Mouse (Mus musculus): Measurements from ENCODE around the gene Olfr934. TPM values are rescaled to one million over a fixed set of nuclear protein-coding genes. Genes with fewer than 3 reads are reported as not detected.

Olfr934 gene
- not detected for total RNA-seq (2021)
- long read RNA-seq, experiment 1, result 0 reads
- long read RNA-seq, experiment 2, result 0 reads

DNA sequence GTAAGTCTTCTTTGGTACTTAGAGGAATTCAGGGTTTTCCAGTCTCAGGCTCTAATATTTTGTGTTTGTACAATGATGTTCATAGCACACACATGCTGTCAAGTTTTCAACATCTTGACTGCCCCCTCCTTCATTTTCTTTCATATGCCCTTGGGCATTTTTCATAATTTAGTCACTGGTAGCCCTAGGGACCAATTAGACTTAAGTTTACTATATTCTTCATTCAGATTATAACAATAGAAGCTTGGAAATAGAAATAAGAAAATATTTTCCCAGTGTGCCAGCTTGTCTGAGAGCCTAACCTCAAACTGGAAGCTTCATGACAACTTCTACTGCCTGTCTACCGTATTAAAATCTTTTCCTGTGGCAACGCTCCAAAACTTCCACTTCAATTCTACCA is at the start of gene Olfr934:
TSS of gene Olfr934 (minus strand) at position 101 of the 400 bp plus-strand sequence.
- DNase-seq, result no peak
- intact Hi-C loops (cut with DNase I; ENCODE audit: low total_unique reads), result no loop called here

DNA sequence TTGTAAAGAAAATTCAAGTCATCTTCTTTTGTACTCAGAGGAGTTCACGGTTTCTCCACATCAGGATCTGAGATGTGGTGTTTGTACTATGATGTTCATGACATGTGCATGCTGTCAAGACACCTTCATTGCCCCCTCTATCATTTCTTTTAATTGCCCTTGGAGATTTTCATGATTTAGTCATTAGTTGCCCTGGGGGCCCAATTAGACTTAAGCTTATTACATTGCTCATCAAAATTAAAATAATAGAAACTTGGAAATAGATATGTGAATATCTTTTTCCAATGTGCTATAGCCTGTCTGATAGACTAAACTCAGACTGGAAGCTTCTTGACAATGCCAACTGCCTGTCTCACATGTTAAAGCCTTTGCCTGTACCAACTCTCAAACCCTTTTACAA is 35.2 kb upstream of the Olfr934 start, which contains the start of gene Olfr146:
TSS of gene Olfr146 (minus strand) at position 101 of the 400 bp plus-strand sequence.
- intact Hi-C loops (cut with DNase I; ENCODE audit: low total_unique reads), result no loop called here
- DNase-seq, result no peak

DNA sequence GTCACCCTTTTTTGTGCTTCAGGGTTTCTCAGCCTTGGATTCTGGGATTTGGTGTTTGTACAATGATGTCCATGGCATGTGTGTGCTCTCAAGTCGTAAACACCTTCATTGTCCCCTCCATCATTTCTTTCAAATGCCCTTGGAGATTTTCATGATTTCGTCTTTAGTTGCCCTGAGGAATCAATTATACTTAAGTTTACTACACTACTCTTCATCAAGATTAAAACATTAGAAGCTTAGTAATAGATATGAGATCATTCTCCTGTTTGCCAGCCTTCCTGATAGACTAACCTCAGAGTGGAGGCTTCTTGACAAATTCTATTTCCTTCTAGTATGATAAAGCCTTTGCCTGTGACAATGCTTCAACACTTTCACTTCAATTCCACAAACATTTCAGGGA is 11.5 kb upstream of the Olfr934 start, which contains the start of gene Olfr935:
TSS of gene Olfr935 (minus strand) at position 101 of the 400 bp plus-strand sequence.
- no peak for DNase-seq
- intact Hi-C loops (cut with DNase I; ENCODE audit: low total_unique reads), result no loop called here

DNA sequence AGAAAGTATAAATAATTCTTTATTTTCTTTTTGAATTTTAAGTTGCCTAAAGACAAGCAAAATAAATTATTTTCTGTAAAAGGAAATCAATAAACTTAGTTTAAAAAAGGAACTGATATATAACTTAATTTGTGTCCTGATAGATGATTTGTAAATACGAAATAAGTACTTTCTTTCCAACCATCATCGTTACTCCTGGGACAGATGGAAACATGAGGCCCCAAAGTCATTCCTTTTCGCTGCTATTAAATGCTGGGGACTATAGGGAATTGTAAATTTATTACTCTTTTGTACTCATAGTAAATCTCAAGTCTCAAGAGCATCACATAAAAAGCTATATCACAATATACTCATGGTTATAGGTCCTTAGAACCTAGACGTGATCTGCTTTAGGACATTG is 16.1 kb downstream of the Olfr934 start, which contains the start of gene Olfr933:
TSS of gene Olfr933 (plus strand) at position 301 of the 400 bp plus-strand sequence.
- intact Hi-C loops (cut with DNase I; ENCODE audit: low total_unique reads), result no loop called here
- DNase-seq, result no peak

DNA sequence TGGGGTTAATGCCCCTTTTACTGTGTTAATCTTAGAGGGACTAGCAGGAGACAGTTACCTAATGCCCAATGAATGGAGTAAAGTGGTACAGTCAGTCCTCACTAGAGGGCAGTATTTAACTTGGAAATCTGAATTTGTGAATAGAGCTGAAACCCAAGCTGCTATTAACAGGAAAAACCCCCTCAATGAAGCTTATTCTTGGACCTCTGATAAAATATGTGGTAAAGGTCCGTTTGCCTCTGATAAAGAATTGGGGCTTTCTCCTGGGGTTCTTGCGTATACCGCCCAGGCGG is 34.0 kb downstream of the Olfr934 start:
- intact Hi-C loops (cut with DNase I; ENCODE audit: low total_unique reads), result no loop called here
- DNase-seq, result no peak

DNA sequence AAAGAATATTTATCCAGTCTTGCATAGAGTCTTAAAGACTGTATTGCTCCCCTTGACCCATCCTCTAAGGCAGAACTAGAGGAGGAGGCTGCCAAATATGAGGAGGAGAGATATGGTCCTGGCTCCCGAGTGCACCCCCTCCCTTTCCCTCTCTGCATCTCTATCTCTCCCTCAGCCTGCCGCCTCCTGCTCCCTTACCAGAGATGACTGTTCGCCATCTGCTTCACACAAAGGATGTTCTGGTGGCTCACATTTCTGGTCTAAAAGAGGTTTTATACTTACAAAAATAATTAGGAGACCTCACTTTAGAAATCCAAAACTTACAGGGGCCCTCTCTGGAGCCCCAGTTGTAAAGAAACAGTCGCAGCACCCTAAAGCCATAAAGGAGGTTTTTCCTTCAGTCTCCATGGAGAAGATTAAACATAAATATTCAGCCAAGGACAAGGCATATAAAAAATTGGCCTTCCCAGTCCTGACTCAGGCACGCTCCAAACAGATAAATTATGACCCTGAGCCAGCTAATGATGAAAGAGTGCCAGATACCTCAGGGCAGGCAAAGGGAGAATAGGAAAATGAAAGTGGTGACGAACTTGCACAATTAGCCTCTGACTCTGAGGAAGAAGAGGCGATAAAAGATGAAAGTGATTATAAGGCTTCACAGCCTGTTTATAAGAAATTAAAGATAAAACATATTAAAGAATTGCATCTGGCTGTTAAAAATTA is 34.6 kb downstream of the Olfr934 start:
- intact Hi-C loops (cut with DNase I; ENCODE audit: low total_unique reads), result no loop called here
- DNase-seq, result no peak

Other genes with a start within 250 kb of the Olfr934 start
- gene Olfr920, start 236.0 kb downstream of the Olfr934 start, total RNA-seq (2021), result under 1 TPM; 0.04 to 0.06 TPM
- not detected for gene Olfr921, start 215.2 kb downstream of the Olfr934 start, total RNA-seq (2021)
- not detected for gene Olfr922, start 173.7 kb downstream of the Olfr934 start, total RNA-seq (2021)
- gene Olfr923, start 161.8 kb downstream of the Olfr934 start, total RNA-seq (2021), result not detected
- gene Olfr924, start 143.9 kb downstream of the Olfr934 start, total RNA-seq (2021), result not detected
- gene Olfr26, start 133.3 kb downstream of the Olfr934 start, total RNA-seq (2021), result not detected
- gene Olfr926, start 111.2 kb downstream of the Olfr934 start, total RNA-seq (2021), result not detected
- not detected for gene Olfr930, start 58.5 kb downstream of the Olfr934 start, total RNA-seq (2021)
- not detected for gene Olfr933, start 16.0 kb downstream of the Olfr934 start, total RNA-seq (2021)
- not detected for gene Olfr935, start 11.4 kb upstream of the Olfr934 start, total RNA-seq (2021)
- gene Olfr146, start 35.1 kb upstream of the Olfr934 start, total RNA-seq (2021), result not detected
- gene Olfr937, start 76.6 kb upstream of the Olfr934 start, total RNA-seq (2021), result not detected
- gene Olfr938, start 90.6 kb upstream of the Olfr934 start, total RNA-seq (2021), result not detected
- gene Olfr27, start 139.8 kb upstream of the Olfr934 start, total RNA-seq (2021), result not detected
- gene Olfr943, start 178.0 kb upstream of the Olfr934 start, total RNA-seq (2021), result not detected
- gene Olfr944, start 213.6 kb upstream of the Olfr934 start, total RNA-seq (2021), result not detected